In genomic region chr6:135197446-135197845, GRCm38 (mm10) we compare ENCODE assay signal across 7 mouse cellular contexts. TPM values are rescaled to one million over a fixed set of nuclear protein-coding genes. Genes with fewer than 3 reads are reported as not detected.
A peak's percentile ranks its signal among the peaks of the same experiment; 100 is the strongest.
DNase-seq lines count a peak whose midpoint lies in the region; ATAC-seq and TF ChIP-seq lines count a peak whose summit lies in the region.

No protein-coding gene starts in this region.

- no peak overlapping the region for H3K27ac ChIP-seq in lung, embryonic 15.5 days
- no peak overlapping the region for H3K27ac ChIP-seq in embryonic facial prominence, embryonic 14.5 days (replicated peaks; ENCODE audit: low read depth, low read length)
- H3K27ac ChIP-seq in intestine, postnatal 0 days (ENCODE audit: low read depth, low read length), result 0 out of 2 replicates have a peak overlapping the region, but pooled peaks have one; percentile 66
- H3K27ac ChIP-seq in olfactory bulb, adult 2 months (ENCODE audit: insufficient read depth, low read depth, low read length), result no peak overlapping the region

- H3K9me3 ChIP-seq in lung, embryonic 15.5 days, result no peaks in the 10 kb centered on the region
- H3K9me3 ChIP-seq in embryonic facial prominence, embryonic 14.5 days (ENCODE audit: control insufficient read depth, low read length), result no peaks in the 10 kb centered on the region
- no peaks in the 10 kb centered on the region for H3K9me3 ChIP-seq in intestine, postnatal 0 days (ENCODE audit: control insufficient read depth)

- peak overlapping the region; percentile 81 for H3K4me2 ChIP-seq in lung, embryonic 15.5 days
- peak overlapping the region; percentile 93 for H3K4me2 ChIP-seq in embryonic facial prominence, embryonic 14.5 days (ENCODE audit: low read depth, low read length)
- H3K4me2 ChIP-seq in intestine, postnatal 0 days (replicated peaks; ENCODE audit: low read depth), result peak overlapping the region; percentile 92

- TF ChIP-seq POLR2A in olfactory bulb, adult 2 months (IDR thresholded peaks at IDR 0.05; ENCODE audit: insufficient read depth, low read depth, low read length), result no peak

- 4% methylated on average over 7 of the region's 7 CpGs for WGBS in lung, embryonic 15.5 days
- 16% methylated on average over 7 of the region's 7 CpGs for WGBS in embryonic facial prominence, embryonic 14.5 days
- 18% methylated on average over 7 of the region's 7 CpGs for WGBS in intestine, postnatal 0 days
- WGBS in olfactory bulb, adult 2 months, result 11% methylated on average over 7 of the region's 7 CpGs

- no peak for ATAC-seq in lung, embryonic 15.5 days (ENCODE audit: borderline replicate concordance, extremely low read depth, low FRiP score, low TSS enrichment)
- ATAC-seq in embryonic facial prominence, embryonic 14.5 days (ENCODE audit: low read depth), result no peak
- ATAC-seq in intestine, postnatal 0 days, result no peak

- peaks cover 18% of the 10 kb centered on the region for H3K4me1 ChIP-seq in lung, embryonic 15.5 days
- no peaks in the 10 kb centered on the region for H3K4me1 ChIP-seq in embryonic facial prominence, embryonic 14.5 days (ENCODE audit: control insufficient read depth, insufficient read depth, low read length)
- no peaks in the 10 kb centered on the region for H3K4me1 ChIP-seq in intestine, postnatal 0 days (replicated peaks; ENCODE audit: control insufficient read depth, insufficient read depth, low read length)
- peaks cover 17% of the 10 kb centered on the region for H3K4me1 ChIP-seq in olfactory bulb, adult 2 months (ENCODE audit: control insufficient read depth, insufficient read depth, low read length)

- H3K36me3 ChIP-seq in lung, embryonic 15.5 days, result no peaks in the 10 kb centered on the region
- no peaks in the 10 kb centered on the region for H3K36me3 ChIP-seq in embryonic facial prominence, embryonic 14.5 days (ENCODE audit: control insufficient read depth, insufficient read depth, low read length)
- no peaks in the 10 kb centered on the region; the same call in 1 of the 2 replicates for H3K36me3 ChIP-seq in intestine, postnatal 0 days (ENCODE audit: control insufficient read depth, insufficient read depth)

- H3K27me3 ChIP-seq in lung, embryonic 15.5 days, result no peaks in the 10 kb centered on the region
- no peaks in the 10 kb centered on the region for H3K27me3 ChIP-seq in embryonic facial prominence, embryonic 14.5 days (replicated peaks; ENCODE audit: control insufficient read depth, insufficient read depth, low read length)
- no peaks in the 10 kb centered on the region for H3K27me3 ChIP-seq in intestine, postnatal 0 days (replicated peaks; ENCODE audit: control insufficient read depth, insufficient read depth, low read length)

- DNase-seq in lung, postnatal 36 days, result no peak
- DNase-seq in embryonic facial prominence, embryonic 14.5 days (ENCODE audit: low spot score), result no peak
- no peak for DNase-seq in left cerebral cortex, postnatal 10 days (ENCODE audit: extremely low spot score in 1 of 2, low spot score in 2 of 2)
- DNase-seq in right cerebral cortex, adult 18-20 months, result no peak

- peak overlapping the region; percentile 75 for H3K9ac ChIP-seq in lung, embryonic 15.5 days
- peak overlapping the region; percentile 82 for H3K9ac ChIP-seq in embryonic facial prominence, embryonic 14.5 days (ENCODE audit: low read depth, low read length)
- H3K9ac ChIP-seq in intestine, postnatal 0 days (ENCODE audit: low read depth, low read length), result peak overlapping the region; percentile 80

- H3K4me3 ChIP-seq in lung, embryonic 15.5 days, result peak overlapping the region; percentile 89
- H3K4me3 ChIP-seq in embryonic facial prominence, embryonic 14.5 days (ENCODE audit: low read depth, low read length), result peak overlapping the region; percentile 89
- peak overlapping the region; percentile 92 for H3K4me3 ChIP-seq in intestine, postnatal 0 days (ENCODE audit: low read depth, low read length)
- peak overlapping the region; percentile 94 for H3K4me3 ChIP-seq in olfactory bulb, adult 2 months (ENCODE audit: insufficient read depth, low read depth, low read length)

- intact Hi-C loops in left cerebral cortex, postnatal 10 days (cut with DNase I), result no loop called here

- TF ChIP-seq CTCF in intestine, postnatal 0 days (IDR thresholded peaks at IDR 0.05; ENCODE audit: low read depth), result no peak
- TF ChIP-seq CTCF in olfactory bulb, adult 2 months (IDR thresholded peaks at IDR 0.05; ENCODE audit: insufficient read depth, low read depth, low read length), result no peak

RNA-seq across cellular contexts. Expression of gene Fam234b, which starts 0.3 kb away (rescaled TPM):
- polyA plus RNA-seq in lung, embryonic 15.5 days (2015; fragmentation: Nextera tagmentation; extraction: Ambion mirVana), result 21.1 and 23.3 TPM in 2 replicates
- polyA plus RNA-seq in embryonic facial prominence, embryonic 14.5 days (2014; fragmentation: Nextera tagmentation; extraction: Ambion mirVana), result 21.0 and 23.7 TPM in 2 replicates
- 20.9 and 21.7 TPM in 2 replicates for polyA plus RNA-seq in intestine, postnatal 0 days (2015; fragmentation: Nextera tagmentation; extraction: Ambion mirVana)
- polyA plus RNA-seq in olfactory bulb, adult 2 months (2012; ENCODE audit: insufficient read depth, insufficient read length, low replicate concordance, missing spikeins), result 357 TPM in 1 of 2 replicates, not detected in the other
- 10 to 100 TPM; 98.1 TPM for total RNA-seq in left cerebral cortex, postnatal 10 days (2021)

RNA-seq across cellular contexts. Expression of gene Hebp1, which starts 0.4 kb away (rescaled TPM):
- 9.6 and 10.0 TPM in 2 replicates for polyA plus RNA-seq in lung, embryonic 15.5 days (2015; fragmentation: Nextera tagmentation; extraction: Ambion mirVana)
- 7.4 and 12.2 TPM in 2 replicates for polyA plus RNA-seq in embryonic facial prominence, embryonic 14.5 days (2014; fragmentation: Nextera tagmentation; extraction: Ambion mirVana)
- 62.8 and 78.9 TPM in 2 replicates for polyA plus RNA-seq in intestine, postnatal 0 days (2015; fragmentation: Nextera tagmentation; extraction: Ambion mirVana)
- not detected in 2 replicates for polyA plus RNA-seq in olfactory bulb, adult 2 months (2012; ENCODE audit: insufficient read depth, insufficient read length, low replicate concordance, missing spikeins)
- total RNA-seq in left cerebral cortex, postnatal 10 days (2021), result 10 to 100 TPM; 37.8 to 39.5 TPM

RNA-seq across cellular contexts. Expression of gene Gsg1, which starts 56.7 kb away (rescaled TPM):
- polyA plus RNA-seq in lung, embryonic 15.5 days (2015; fragmentation: Nextera tagmentation; extraction: Ambion mirVana), result 6.9 and 7.3 TPM in 2 replicates
- polyA plus RNA-seq in embryonic facial prominence, embryonic 14.5 days (2014; fragmentation: Nextera tagmentation; extraction: Ambion mirVana), result 0.93 and 1.3 TPM in 2 replicates
- polyA plus RNA-seq in intestine, postnatal 0 days (2015; fragmentation: Nextera tagmentation; extraction: Ambion mirVana), result 0.73 and 0.82 TPM in 2 replicates
- polyA plus RNA-seq in olfactory bulb, adult 2 months (2012; ENCODE audit: insufficient read depth, insufficient read length, low replicate concordance, missing spikeins), result not detected in 2 replicates
- not detected for total RNA-seq in left cerebral cortex, postnatal 10 days (2021)
